Mouse (Mus musculus) G1E (cell line): ENCODE measurements around the gene Igf2bp3.

Experiments
- CTCF ChIP-seq: IDR thresholded peaks from 2 replicates; pipeline ENCODE4 v1.5.1; 2012; ENCODE audit warnings: low read depth, low read length, inconsistent platforms, mixed read lengths
- TAL1 ChIP-seq: conservative IDR thresholded peaks from 2 replicates; pipeline ENCODE4 v1.6.1; 2012; ENCODE audit warnings: low read depth, low read length, inconsistent platforms, mixed read lengths

GRCm38 (mm10) chr6:49221906-49222305 lies 7.1 kb upstream of the Igf2bp3 start:
- TF ChIP-seq CTCF (no peak), TAL1 (no peak)
